Mouse (Mus musculus) layer of hippocampus, postnatal 36 days (tissue): ENCODE measurements around the gene Cwc22. TPM values are rescaled to one million over a fixed set of nuclear protein-coding genes. Genes with fewer than 3 reads are reported as not detected.

ENCODE experiments used
- DNase-seq, 2 experiments: peaks; one replicate each; pipeline ENCODE4 v3.0.0; 2022
- total RNA-seq, 2 experiments: library from RNA; stranded (reverse); gene quantifications; 2 replicates each; pipeline ENCODE4 v1.2.3; 2021

Cwc22 gene
- total RNA-seq = 10 to 100 TPM; 23.0 to 28.7 TPM

DNA sequence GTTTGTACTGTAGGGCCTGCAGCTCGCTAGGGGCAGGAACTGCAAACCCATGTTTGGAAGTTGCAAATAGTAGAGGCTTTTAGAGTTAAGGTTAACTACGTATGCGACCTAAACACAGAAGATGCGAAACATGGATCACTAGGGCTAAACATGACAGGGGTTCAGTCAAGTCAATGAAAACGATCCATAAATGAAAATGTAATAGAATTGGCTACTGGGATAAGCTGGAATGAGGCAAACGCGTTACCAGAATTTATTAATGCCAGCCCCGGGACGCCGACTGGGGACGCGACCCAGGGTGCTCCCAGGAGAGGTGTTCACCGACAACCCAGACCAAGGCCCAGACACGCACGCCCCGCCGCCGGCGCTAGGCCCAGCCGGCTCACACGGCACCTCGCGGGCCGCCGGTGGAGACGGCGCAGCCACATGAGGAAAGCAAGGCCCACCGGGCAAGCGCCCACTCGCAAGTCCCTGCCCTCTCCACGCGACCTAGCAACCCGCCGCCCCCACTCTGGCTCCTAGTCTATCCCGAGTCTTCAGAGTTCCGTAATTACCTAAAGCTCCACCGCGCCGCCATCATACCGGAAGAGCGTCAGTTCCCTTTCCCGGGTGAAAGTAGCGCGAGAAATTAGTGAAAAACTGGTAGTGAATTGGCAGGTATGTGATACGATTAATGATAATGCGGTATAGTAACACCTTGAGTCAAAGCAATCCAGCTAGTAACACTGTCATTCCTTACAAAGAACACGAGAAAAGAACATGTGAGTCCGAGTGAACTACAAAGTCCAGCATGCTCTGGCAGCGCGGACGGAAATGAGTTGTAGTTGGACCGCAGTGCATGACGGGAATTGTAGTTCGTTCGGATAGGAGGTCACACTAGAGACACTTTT lies at the start of gene Cwc22:
Gene Cwc22 (minus strand): TSS at position 780 of the 890 bp plus-strand sequence.
- DNase-seq = peak; percentile 79 to 83

DNA sequence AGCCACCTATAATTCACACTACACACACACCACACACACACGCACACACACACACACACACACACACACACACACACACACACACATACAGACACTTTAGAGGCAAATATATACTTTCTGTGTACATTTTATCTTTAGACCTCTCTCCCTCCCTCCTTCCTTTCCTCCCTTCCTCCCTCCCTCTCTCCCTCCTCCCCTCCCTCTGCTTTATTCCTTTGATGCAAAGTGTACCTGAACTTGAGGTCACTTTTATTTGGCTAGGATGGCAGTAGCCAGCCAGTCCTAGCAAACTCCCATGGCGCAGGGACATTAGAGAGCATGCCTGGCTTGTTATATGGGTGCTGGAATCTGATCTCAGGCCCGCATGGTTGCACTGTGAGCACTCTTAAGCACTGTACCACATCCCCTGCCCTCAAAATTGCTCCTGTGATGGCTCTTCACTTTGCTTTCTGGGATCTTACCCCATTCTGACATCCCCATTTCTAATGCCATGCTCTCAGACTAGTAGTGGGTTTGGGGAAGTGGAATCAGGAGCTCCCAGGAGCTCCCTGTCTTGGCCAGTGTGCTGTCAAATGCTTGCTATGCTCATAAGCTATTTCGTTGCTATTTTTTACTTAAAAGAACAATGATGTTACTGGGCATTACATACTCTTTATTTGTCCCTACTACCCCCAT lies 47.7 kb upstream of the Cwc22 start:
- no peak for DNase-seq

DNA sequence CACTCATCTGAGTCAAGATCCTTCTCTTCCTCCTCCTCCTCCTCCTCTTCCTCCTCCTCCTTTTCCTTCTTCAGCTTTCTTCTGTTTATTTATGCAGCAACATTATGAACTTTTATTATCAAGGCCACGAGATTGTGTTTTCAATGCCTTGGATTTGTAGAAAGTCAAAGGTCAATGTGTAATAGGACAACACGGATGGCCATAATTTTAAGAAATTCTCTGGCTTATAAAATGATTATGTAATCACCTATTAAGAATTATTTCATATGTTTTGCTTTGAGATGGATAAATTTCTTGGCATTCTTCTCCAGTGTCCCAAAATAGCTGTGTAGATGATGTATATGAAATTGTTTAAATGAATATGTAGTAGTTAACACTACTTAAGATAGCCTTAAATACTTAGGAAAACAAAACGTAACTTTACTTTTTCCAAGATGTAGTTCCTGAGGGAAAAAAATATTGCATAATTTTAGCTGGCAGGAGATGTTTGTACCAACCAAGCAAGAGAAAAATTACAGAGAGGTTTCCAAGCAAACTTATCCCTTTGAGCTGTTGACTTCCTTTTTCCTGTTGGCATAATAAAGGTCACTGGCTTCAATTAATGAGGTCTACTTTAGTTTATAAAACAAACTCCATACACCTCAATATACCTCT lies 46.9 kb upstream of the Cwc22 start:
- no peak for DNase-seq

DNA sequence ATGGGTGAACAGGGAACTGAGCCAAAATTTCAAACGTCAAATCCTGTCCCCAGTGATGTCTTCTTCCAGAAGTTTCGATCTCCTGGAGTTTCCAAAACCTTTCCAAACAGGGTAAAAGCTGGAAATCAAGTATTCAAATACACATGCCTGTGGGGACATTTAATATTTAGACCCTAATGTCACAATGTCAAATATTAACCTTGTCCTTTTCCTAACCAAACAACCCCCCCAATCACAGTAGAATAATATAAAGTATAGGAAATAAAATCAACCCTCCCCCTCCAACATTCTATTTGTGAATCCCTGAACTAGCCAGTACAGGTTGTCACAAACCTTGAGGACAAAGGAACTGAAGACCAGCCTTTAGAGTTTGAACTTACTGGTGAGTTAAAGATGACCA lies 44.6 kb upstream of the Cwc22 start:
- no peak for DNase-seq

DNA sequence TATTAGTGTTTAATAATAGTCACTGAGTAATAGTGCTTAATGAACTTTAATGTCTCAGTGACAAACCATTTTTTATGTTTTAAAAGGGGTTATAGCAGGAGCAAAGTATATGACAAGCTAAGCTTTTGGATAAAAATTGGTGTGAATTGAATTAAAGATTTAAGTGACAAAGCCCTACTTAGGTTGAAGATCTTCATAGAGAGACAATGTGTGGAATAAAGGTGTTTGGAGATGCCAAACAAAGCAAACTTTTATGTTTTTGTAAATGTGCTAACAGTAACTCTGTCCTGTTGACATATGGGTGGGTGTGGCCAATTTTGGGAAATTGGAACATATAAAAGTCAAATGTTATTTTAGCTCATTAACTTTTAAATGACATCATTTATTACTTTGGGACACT lies 43.9 kb upstream of the Cwc22 start:
- no peak for DNase-seq

DNA sequence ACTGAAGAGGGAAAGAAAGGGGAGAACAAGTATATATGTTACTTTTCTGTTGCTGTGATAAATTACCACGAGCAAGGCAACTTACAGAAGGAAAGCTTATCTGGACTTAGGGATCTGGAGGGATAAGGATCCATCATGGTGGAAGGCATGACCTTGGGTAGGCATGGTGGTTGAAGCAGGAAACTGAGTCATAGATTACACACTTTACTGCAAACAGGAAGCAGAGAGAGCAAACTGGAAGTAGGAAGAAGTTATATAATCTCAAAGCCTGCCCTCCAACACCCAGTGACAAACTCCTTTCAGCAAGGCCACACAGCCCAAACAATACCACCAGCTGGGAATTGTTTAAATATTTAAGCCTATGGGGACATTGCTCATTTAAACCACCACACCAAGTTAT lies 43.2 kb upstream of the Cwc22 start:
- DNase-seq = no peak

DNA sequence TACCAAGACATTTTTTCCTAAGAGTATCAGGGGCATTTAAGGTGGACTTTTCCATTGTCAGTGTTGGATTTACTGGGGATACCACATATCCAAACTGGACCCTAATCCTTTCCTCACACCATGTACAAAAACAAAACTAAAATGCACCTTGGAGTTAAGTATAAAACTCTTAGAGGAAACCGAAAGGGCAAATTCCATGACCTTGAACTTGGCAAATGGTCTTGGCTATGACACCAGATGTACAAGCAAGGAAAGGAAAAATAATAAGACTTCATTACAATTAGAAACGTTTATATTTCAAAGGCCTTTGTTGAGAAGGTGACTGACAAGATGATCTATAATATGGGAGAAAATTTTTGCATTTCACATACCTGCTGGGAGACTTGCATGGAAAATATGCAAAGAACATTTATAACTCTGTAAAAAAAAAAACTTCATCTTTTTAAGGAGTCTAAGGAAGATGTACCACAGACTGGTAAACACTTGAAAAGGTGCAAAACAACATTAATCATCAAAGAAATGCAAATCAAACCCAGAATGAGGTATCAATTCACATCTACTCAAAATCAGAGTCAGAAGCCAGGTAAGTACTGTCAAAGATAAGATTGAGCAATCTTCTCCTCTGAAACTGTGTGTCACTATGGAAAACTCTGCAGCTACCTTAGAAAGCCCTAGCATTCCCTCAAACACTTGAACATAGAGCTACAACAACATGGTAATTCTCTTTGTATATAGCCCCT lies 40.0 kb upstream of the Cwc22 start:
- no peak for DNase-seq

DNA sequence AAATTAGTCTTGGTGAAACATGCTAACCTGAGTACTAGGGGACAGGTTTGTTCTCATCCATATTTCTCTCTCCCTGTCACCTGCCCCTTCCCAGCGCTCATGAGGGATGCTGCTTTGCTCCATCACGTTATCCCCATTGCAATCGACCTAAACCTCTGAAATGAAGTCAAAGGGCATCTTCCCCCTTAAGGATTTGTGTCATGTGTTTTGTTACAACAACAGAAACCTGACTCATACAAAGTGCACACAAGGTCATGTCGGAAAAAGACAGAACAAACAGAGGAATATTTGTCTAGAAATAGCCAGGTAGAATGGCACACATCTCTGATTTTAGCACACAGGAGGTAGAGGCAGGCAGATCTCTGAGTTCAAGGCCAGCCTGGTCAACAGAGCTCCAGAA lies 38.0 kb upstream of the Cwc22 start:
- DNase-seq = no peak

DNA sequence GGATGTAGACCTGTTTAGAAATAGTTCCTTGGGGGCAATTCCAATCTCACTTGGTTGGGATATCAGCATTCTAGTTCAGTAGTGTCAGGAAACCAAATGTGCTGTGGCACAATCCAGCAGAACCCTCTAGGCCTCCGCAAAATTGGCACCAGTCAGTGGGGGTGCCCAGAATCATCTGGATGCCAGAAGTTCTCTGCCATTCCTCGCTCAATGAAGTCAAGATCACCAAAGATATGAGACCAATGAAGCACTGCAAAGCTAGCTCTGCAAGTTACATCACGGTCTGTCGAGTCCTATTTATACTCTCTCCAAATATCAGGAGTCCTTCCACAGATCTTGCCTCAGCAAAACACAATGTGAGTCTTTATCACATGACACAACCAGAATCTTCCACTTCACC lies 35.7 kb upstream of the Cwc22 start:
- DNase-seq = no peak

DNA sequence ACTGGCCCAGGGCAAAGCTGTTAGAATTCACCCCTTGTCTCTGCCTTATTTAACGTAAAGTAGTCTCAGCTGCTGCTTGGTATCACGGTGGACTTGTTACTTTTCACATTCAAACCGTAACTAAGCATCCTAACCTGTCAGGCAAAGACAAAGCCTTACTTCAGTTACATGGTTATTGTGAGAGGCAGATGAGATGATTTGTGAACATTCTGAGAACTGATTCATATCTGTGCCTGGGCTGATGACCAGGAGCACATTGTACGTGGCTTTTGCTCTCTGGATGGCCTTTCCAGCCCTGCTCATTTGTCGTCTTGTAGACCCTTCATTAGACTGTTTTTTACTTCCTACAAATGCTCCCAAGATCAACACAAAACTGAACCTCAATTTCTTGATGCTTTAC lies 34.5 kb upstream of the Cwc22 start:
- no peak for DNase-seq

DNA sequence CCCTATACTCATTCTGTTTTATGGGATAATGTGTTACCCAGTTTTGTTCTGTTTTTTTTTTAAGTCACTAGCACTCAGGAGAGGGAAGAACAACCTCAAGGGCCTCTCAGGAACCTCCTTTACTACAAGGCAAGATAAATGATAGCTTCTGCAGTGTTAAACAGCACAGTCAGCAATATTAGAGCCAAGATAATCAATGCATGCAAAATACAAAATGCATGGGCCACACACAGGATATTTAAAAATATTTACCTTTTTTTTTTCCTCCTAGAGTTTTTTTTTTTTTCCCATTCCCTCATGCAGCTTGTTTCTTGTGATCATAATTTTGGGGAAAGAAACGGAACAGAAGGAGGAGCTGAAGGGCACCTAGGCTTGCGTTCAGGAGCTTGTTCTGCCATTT lies 33.3 kb upstream of the Cwc22 start:
- DNase-seq = no peak

DNA sequence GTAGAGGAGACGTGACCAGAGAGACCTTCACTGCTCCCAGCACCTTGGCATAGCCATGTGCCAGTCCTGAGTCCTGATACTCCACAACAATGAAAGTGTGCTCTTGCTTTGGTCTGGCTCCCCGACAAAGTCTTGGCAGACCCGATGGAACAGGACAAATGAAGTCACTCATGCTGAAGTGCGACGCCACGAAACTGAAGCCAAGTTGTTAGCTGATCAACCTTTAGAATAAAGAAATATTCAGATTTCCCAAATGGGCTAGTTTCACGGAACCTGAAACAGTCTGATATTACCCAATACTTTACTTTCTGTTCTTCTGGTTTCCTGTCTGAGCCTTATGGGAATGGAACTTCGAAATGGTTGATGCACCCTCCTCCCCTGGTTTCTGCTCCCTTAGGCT lies 32.9 kb upstream of the Cwc22 start:
- no peak for DNase-seq

DNA sequence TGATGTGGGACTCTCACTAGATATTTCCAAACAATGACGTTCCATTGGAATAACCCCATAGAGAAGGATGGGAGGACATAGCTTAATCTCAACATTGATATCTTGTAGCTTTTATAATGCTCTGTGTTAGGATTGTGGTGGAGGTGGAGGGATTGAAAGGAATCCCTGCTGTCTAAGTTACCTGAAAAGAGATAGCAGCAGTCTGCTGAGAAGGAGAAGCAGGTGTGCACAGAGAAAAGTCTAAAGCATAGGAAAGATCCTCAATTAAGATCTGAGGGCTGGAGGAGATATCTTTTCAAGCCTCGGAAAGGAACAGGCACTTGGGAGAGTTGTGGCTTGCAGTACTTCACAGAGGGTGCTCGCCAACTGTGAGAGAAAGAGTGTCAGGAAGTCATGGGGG lies 32.1 kb upstream of the Cwc22 start:
- DNase-seq = no peak

DNA sequence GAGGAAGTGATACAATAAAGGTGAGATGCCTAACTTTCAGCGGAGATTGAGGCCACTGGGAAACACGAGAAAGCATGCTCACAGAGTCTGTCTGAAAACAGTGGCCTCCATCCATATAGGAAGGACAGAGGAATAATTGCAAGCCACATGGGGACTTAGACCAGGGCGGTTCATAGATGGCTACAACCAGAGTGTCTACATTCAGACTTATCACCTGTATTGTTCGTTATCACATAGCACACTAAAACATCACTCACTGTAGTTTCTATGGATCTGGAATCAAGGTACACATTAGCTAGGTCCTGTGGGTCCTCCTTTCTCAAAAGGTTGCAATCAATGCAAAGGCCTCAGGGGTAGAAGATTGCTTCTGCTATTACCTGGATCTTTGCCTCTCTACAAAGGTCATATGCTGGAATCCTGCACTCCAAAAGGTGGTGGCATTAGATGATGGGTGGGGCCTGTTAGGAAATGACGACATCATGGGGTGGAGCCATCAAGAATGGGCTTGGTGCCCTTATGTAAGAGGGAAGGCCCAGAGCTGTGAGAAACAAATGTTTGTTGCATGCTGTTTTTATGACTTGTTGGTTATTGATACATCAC lies 30.2 kb upstream of the Cwc22 start:
- DNase-seq = no peak

DNA sequence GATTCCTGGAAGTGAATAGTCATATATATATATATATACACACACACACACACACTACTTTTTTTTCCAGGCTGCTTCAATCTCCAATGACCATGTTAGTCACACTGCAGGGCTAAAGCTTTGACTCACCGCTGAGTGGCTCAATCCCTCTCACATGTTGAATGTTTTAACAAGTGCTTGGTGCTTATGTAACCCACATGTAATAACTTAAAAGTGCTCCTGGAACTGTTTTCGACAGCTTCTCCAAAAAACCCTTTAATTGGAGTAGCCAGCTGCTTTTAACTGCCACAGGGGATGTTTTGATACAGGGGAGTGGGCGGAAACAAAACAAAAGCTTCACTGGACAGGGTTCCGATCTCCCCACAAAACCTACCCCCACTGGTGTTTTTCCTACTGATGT lies 29.4 kb upstream of the Cwc22 start:
- DNase-seq = peak; percentile 2 to 8

DNA sequence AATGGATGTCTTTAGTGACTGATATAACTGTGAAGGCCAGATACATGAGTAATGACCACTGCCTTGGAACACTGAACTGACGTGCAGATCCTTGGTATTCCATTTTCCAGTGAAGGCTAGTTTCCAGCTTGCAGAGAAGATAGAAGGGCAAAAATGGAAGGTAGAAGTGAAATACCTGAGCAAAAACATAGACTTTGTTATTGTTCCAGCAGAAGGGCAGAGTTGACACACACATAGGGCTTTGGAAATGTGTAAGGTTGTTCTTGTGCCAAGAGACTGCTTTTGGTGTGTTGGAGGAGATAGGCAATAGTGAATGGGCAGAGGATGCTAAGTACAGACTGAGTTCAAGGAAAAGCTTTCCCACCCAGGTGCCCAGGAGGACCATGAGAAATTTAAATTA lies 28.8 kb upstream of the Cwc22 start:
- no peak for DNase-seq

DNA sequence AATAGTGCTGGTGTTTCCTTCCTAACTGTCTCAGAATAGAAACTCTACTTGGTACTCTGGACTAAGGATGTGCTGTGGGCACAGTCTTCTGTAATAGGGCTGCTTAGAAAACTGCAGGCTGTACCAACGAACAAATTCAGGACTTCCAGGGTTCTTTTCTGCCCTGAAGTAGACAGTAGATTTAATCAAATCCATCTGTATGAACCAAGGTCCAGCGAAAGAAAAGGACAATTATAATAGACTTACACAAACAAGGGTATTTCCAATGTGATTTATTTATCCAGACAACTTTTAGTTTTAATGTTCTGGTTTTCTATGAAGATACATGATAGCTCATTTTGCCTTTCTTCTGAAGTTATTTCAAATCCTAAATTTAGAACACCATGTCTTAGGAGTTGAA lies 28.2 kb upstream of the Cwc22 start:
- no peak for DNase-seq

DNA sequence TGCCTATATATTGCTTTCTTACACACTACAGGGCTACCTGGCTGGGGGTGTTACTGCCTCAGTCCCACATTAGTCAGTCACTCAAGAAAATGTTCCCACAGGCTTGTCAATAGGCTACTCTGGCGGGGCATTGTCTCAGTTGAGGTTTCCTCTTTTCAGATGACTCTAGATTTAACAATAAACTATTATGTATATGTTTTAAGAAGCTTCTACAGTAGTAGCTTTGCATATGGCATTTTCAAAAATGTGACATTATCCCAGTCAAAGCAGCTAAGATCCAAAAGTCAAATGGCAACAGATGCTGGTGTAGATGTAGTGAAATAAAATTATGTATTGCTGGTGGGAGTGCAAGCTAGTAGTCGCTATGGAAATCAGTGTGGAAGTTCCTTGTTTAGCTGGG lies 27.1 kb upstream of the Cwc22 start:
- no peak for DNase-seq

DNA sequence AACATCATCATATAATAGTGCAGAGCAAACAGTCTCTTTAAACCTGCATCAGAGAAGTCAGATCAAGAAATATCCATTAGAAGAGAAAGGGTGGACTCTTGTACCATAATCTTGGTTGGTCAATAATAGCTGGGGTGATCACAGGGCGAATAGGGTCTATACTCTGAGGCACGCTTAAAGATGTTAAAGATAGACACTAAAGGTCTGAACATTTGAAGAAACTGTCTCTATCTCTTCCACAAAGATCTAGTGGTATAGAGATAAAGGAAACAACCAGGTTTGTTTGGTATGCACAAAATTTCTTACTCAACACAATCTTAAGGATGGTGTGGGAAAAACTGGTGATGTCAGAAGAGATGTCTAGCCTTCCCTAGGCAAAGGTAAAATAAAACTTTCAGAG lies 26.4 kb upstream of the Cwc22 start:
- DNase-seq = no peak

DNA sequence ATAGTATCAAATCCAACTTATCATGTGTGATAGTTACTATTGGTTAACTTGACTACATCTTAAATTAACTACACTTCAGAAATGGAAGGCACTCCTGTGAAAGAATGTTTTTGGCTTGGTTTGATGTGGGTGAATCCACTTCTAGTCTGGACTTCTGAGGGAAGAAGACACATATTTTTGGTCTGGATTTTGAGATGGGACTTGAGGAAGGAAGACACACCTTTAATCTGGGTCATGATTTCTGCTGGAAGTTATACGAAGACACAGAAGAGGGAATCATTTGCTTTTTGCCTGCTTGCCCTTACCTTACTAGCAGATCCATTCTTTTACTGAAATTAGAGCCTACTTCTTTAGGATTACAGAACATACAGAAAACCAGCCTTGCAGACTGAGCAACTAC lies 25.7 kb upstream of the Cwc22 start:
- DNase-seq = no peak

DNA sequence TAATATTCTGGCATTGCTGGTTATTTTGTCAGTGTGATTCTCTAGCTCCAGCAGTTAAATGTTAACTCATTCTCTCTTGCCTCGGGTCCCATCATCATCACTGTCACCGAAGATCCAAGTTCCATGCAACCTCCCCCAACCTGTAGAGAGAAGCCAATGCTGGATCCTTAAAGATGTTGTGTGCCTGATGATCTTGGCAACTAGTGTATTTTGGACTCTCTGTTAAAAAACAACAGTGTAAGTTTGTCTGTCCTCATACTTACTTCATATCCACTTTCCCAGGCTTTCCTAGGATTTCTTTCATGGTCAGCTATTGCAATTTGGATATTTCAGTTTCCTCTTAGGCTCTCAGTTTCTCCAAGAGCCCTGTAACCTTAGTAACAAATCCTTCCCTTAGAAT lies 25.2 kb upstream of the Cwc22 start:
- no peak for DNase-seq

DNA sequence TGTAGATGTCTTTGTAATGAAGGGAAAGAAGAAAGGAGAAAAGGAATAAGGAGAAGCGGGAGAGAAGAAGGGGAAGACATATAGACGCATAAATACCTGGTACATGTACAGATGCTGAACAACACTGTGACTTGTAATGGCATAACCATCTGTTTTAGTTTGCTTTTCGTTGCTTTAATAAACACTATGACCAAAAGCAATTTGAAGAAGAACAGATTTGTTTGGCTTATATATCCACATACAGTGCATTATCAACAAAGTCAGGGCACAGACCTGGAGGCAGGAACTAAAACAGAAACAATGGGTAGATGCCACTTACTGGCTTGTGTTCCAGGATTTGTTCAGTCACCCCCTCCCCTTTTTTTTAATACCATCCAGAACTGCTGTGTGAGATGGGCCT lies 24.4 kb upstream of the Cwc22 start:
- no peak for DNase-seq

DNA sequence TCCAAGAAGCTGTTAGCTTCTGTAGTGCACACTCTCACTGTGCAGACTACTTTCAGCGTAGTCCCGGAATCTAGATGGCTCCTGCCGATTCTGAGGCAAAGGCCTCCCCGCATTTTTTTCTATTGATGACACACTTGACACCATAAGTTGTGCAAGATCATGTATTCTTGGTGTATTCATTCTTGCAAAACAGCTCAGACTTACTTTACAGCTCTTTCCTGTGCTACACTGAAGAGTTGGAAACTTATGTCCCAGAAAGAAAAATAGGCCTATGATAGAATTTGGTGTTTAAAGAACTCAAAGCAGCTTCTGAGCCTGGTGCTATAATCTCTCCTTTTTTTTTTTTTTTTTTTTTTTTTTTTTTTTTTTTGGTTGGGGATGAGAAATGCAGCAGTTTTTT lies 23.8 kb upstream of the Cwc22 start:
- no peak for DNase-seq
